Mouse (Mus musculus): ENCODE measurements around the gene Samd13. TPM values are rescaled to one million over a fixed set of nuclear protein-coding genes. Genes with fewer than 3 reads are reported as not detected.

Samd13 gene
- polyA plus RNA-seq, 1 experiment: not detected

DNA sequence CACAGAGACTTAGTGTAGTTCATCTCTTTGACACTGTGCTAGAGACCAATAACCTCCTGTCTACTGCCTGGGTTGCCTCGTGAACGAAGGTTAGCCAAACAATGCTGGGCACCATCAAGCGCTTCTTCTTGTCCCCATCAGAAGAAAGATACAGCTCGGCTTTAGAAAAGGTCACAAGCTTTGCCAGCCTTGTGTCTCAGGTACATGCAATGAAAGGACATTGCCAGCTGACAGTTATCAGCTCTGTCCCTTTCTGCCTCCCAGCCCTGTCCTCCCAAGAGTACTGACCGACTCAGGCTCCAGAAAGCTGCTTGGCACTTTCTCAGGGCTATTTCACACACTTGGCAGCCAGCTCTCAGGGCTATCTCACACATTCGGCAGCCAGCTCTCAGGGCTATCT, 90.0 kb downstream of the Samd13 start:
- 79% methylated on average over 6 of the region's 6 CpGs for WGBS

More for the DNA sequence above, 90.0 kb downstream of the Samd13 start:
- no peaks in the 10 kb centered on the region for H3K36me3 ChIP-seq (ENCODE audit: control insufficient read depth, insufficient read depth, low read length)
- H3K27ac ChIP-seq (ENCODE audit: insufficient read depth, low read depth, low read length): no peak overlapping the region
- H3K4me1 ChIP-seq (ENCODE audit: control insufficient read depth, insufficient read depth, insufficient read length, low read length): no peaks in the 10 kb centered on the region
- TF ChIP-seq POLR2A (IDR thresholded peaks at IDR 0.05; ENCODE audit: low read depth, low read length) (no peak), CTCF (IDR thresholded peaks at IDR 0.05; ENCODE audit: extremely low read depth, insufficient read length, insufficient replicate concordance, low read depth, low read length) (no peak)
- no peaks in the 10 kb centered on the region for H3K27me3 ChIP-seq (ENCODE audit: control insufficient read depth, insufficient read depth, low read length)
- no peak overlapping the region for H3K4me3 ChIP-seq (ENCODE audit: low read depth, low read length)

Other genes with a start within 250 kb of the Samd13 start
- gene Ctbs, start 235.8 kb downstream of the Samd13 start, polyA plus RNA-seq (2012; rRNA removed): 0.41 and 0.70 TPM in 2 replicates
- gene Spata1, start 185.8 kb downstream of the Samd13 start, polyA plus RNA-seq (2012; rRNA removed): 0.11 and 0.19 TPM in 2 replicates
- 270 and 435 TPM in 2 replicates for gene Gng5, start 185.8 kb downstream of the Samd13 start, polyA plus RNA-seq (2012; rRNA removed)
- 1.6 and 2.4 TPM in 2 replicates for gene Rpf1, start 164.2 kb downstream of the Samd13 start, polyA plus RNA-seq (2012; rRNA removed)
- 0.11 TPM in 1 of 2 replicates, not detected in the other for gene Uox, start 115.2 kb downstream of the Samd13 start, polyA plus RNA-seq (2012; rRNA removed)
- not detected in 2 replicates for gene Dnase2b, start 70.0 kb downstream of the Samd13 start, polyA plus RNA-seq (2012; rRNA removed)
- gene 4930503B20Rik, start 34.3 kb downstream of the Samd13 start, polyA plus RNA-seq (2012; rRNA removed): not detected in 2 replicates
- gene Prkacb, start 127.4 kb upstream of the Samd13 start, polyA plus RNA-seq (2012; rRNA removed): 4.2 and 7.1 TPM in 2 replicates
- gene Ttll7, start 166.8 kb upstream of the Samd13 start, polyA plus RNA-seq (2012; rRNA removed): 0.55 and 0.61 TPM in 2 replicates

Measured in small intestine, adult 2 months (tissue).